Mouse (Mus musculus): Measurements from ENCODE around the gene Slk.

Gene Slk

GRCm38 (mm10) chr19:47651160-47651480 is 71.6 kb downstream of the Slk start:
- no peak for DNase-seq (ENCODE audit: low read depth, low spot score)

- DNase-seq (ENCODE audit: low read depth, low spot score): no peak
Observed at GRCm38 (mm10) chr19:47652255-47652654, 72.8 kb downstream of the Slk start.

GRCm38 (mm10) chr19:47653173-47653572 is 73.7 kb downstream of the Slk start:
- no peak for DNase-seq (ENCODE audit: low read depth, low spot score)

- peak; percentile 63 for DNase-seq (ENCODE audit: low read depth, low spot score)
Observed at GRCm38 (mm10) chr19:47654896-47655295, 75.4 kb downstream of the Slk start.

GRCm38 (mm10) chr19:47658914-47659535 is 79.5 kb downstream of the Slk start:
- peak; percentile 40 for DNase-seq (ENCODE audit: low read depth, low spot score)

GRCm38 (mm10) chr19:47659765-47660408 is 80.4 kb downstream of the Slk start:
- no peak for DNase-seq (ENCODE audit: low read depth, low spot score)

GRCm38 (mm10) chr19:47667601-47668000 is 88.1 kb downstream of the Slk start:
- no peak for DNase-seq (ENCODE audit: low read depth, low spot score)

- DNase-seq (ENCODE audit: low read depth, low spot score): no peak
Observed at GRCm38 (mm10) chr19:47668399-47668798, 88.9 kb downstream of the Slk start.

GRCm38 (mm10) chr19:47674419-47674818 is 94.9 kb downstream of the Slk start:
- DNase-seq (ENCODE audit: low read depth, low spot score): peak; percentile 60

- DNase-seq (ENCODE audit: low read depth, low spot score): no peak
Observed at GRCm38 (mm10) chr19:47678675-47679074, 99.2 kb downstream of the Slk start.

GRCm38 (mm10) chr19:47689592-47689991 is 110.1 kb downstream of the Slk start:
- no peak for DNase-seq (ENCODE audit: low read depth, low spot score)

GRCm38 (mm10) chr19:47691994-47692393 is 112.5 kb downstream of the Slk start, which contains the start of gene Col17a1:
TSS of gene Col17a1 (minus strand) at chr19:47692094.
- no peak for DNase-seq (ENCODE audit: low read depth, low spot score)
